Mouse (Mus musculus) testis, postnatal 14 days (tissue): ENCODE data around the gene Sema6d.
A peak's percentile ranks its signal among the peaks of the same experiment; 100 is the strongest.
"Not testable (repeated sequence)": the region's sequence is repeated elsewhere in the genome, so short reads cannot be mapped to it uniquely, and the experiment has no call there.

Source experiments
- DNase-seq: peaks from one replicate; pipeline ENCODE4 v3.0.0; 2021; ENCODE audit warnings: low spot score

Sema6d gene

GRCm38 (mm10) chr2:124293601-124294000 lies 203.8 kb downstream of the Sema6d start:
- no peak for DNase-seq

- no peak for DNase-seq
These were observed 208.6 kb downstream of the Sema6d start for GRCm38 (mm10) chr2:124298351-124298750.

- no peak for DNase-seq
These were observed 209.1 kb downstream of the Sema6d start for GRCm38 (mm10) chr2:124298872-124299271.

- no peak for DNase-seq
These were observed 218.8 kb downstream of the Sema6d start for GRCm38 (mm10) chr2:124308605-124309004.

GRCm38 (mm10) chr2:124309361-124310128 lies 219.8 kb downstream of the Sema6d start:
- DNase-seq = no peak

GRCm38 (mm10) chr2:124322528-124323215 lies 232.9 kb downstream of the Sema6d start:
- DNase-seq = no peak

- no peak for DNase-seq
These were observed 234.4 kb downstream of the Sema6d start for GRCm38 (mm10) chr2:124324107-124324724.

- no peak for DNase-seq
These were observed 239.8 kb downstream of the Sema6d start for GRCm38 (mm10) chr2:124329473-124330130.

- DNase-seq = no peak
These were observed 243.1 kb downstream of the Sema6d start for GRCm38 (mm10) chr2:124332890-124333289.

GRCm38 (mm10) chr2:124334655-124335054 lies 244.9 kb downstream of the Sema6d start:
- DNase-seq = not testable (repeated sequence)

- DNase-seq = no peak
These were observed 248.5 kb downstream of the Sema6d start for GRCm38 (mm10) chr2:124338296-124338695.

GRCm38 (mm10) chr2:124354191-124354590 lies 264.4 kb downstream of the Sema6d start:
- DNase-seq = no peak

- no peak for DNase-seq
These were observed 264.9 kb downstream of the Sema6d start for GRCm38 (mm10) chr2:124354716-124355115.

- DNase-seq = no peak
These were observed 279.5 kb downstream of the Sema6d start for GRCm38 (mm10) chr2:124369291-124369690.

GRCm38 (mm10) chr2:124369991-124370390 lies 280.2 kb downstream of the Sema6d start:
- DNase-seq = peak; percentile 56

GRCm38 (mm10) chr2:124371363-124371762 lies 281.6 kb downstream of the Sema6d start:
- no peak for DNase-seq

- no peak for DNase-seq
These were observed 295.3 kb downstream of the Sema6d start for GRCm38 (mm10) chr2:124385053-124385452.

GRCm38 (mm10) chr2:124385722-124386121 lies 296.0 kb downstream of the Sema6d start:
- DNase-seq = no peak

- DNase-seq = no peak
These were observed 298.5 kb downstream of the Sema6d start for GRCm38 (mm10) chr2:124388269-124388668.

- DNase-seq = no peak
These were observed 307.0 kb downstream of the Sema6d start for GRCm38 (mm10) chr2:124396733-124397132.

- no peak for DNase-seq
These were observed 307.5 kb downstream of the Sema6d start for GRCm38 (mm10) chr2:124397304-124397703.

GRCm38 (mm10) chr2:124399611-124400010 lies 309.8 kb downstream of the Sema6d start:
- DNase-seq = no peak
